In the genomic region with DNA sequence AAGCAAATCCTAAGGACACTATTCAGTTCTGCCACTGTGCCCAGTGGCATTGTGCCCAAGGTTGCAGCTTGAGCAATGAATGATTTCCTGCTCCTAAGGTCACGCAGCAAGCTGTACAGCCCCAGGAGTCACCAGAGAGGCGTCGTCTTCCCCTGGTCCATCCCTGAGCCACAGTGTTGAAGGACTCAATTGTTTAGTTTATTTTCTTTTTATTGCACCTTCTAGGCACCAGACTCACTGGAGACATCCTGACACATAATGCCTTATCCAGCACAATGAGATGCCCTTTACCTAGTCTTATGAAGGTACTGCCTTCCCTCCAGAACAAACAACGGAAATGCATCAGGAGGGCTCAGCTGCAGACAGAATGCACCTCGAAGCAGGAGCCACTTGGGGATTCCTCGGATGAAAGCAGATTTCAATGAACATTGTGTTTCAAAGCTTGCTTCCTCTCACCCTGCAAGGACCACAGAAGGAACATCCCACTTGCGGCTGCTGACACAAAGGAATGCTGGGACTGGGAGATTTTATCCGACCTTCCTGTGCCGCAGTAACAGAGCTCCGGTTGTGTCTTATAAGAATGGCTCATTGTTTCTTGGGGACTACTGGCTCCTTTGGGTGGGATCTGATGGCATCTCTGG, we compare ENCODE assay signal across 8 mouse cellular contexts.
DNase-seq lines count a peak whose midpoint lies in the region; ATAC-seq lines count a peak whose summit lies in the region.
"Had no signal": no experiment of that assay in that cellular context is flagged by ENCODE, and none has a peak within 500 bp of the region (broad histone marks: within the 10 kb centered on the region; RNA-seq: fewer than 3 reads in every experiment).

No protein-coding gene starts in this region.

- H3K9me3 ChIP-seq in heart, embryonic 15.5 days (replicated peaks) = no peaks in the 10 kb centered on the region

- peak overlapping the region; percentile 25; the same call in 1 of the 2 replicates for H3K27ac ChIP-seq in heart, embryonic 15.5 days

- H3K4me2 ChIP-seq in heart, embryonic 15.5 days = 0 out of 2 replicates have a peak overlapping the region, but pooled peaks have one; percentile 16

- no peaks in the 10 kb centered on the region for H3K36me3 ChIP-seq in heart, embryonic 15.5 days

- peak; percentile 36 for DNase-seq in R1 (ENCODE audit: low read depth, low spot score)
- DNase-seq in adrenal gland, adult 18-20 months (ENCODE audit: low spot score in 2 of 2) = peak; percentile 67 to 82
- peak; percentile 45 to 79 for DNase-seq in kidney, postnatal 25 days
- DNase-seq in natural killer cell, adult 2 months (ENCODE audit: low spot score in 2 of 2) = no peak
- DNase-seq in cerebellum, adult 11-12 months = no peak
- no peak for DNase-seq in left cerebral cortex, postnatal 4 days

- H3K4me3 ChIP-seq in heart, embryonic 15.5 days = no peak overlapping the region

- ATAC-seq in heart, embryonic 15.5 days (replicated peaks; ENCODE audit: insufficient number of reproducible peaks, insufficient read depth, low FRiP score, low read depth) = peak; percentile 53; the same call in 1 of the 2 replicates
- ATAC-seq: Patski had no signal

- WGBS in heart, embryonic 15.5 days = 43% methylated on average over 10 of the region's 10 CpGs

- no peak overlapping the region for H3K9ac ChIP-seq in heart, embryonic 15.5 days

- no peaks in the 10 kb centered on the region for H3K27me3 ChIP-seq in heart, embryonic 15.5 days
- H3K27me3 ChIP-seq: Patski had no signal

- intact Hi-C loops in left cerebral cortex, postnatal 4 days (cut with DNase I) = no loop called here

- 0 out of 2 replicates have a peak, but pooled peaks cover 3% of the 10 kb centered on the region for H3K4me1 ChIP-seq in heart, embryonic 15.5 days (replicated peaks)

Comparison
In these comparisons a context has a peak if more than half of its experiments do, and no peak if none do; other contexts are left out.
1. DNase-seq: peak in R1 (single experiment), adrenal gland, adult 18-20 months (2 of 2) and kidney, postnatal 25 days (2 of 2); none in natural killer cell, adult 2 months (0 of 2), cerebellum, adult 11-12 months (single experiment) and left cerebral cortex, postnatal 4 days (single experiment).